Mouse (Mus musculus) kidney, postnatal 14 days (tissue): ENCODE data around the gene Lrrc43.
A peak's percentile ranks its signal among the peaks of the same experiment; 100 is the strongest.
"Not testable (repeated sequence)": the region's sequence is repeated elsewhere in the genome, so short reads cannot be mapped to it uniquely, and the experiment has no call there.

ENCODE experiments used
- DNase-seq: peaks from one replicate; pipeline ENCODE4 v3.0.0; 2022; ENCODE audit warnings: mixed read lengths

Lrrc43 gene

DNA sequence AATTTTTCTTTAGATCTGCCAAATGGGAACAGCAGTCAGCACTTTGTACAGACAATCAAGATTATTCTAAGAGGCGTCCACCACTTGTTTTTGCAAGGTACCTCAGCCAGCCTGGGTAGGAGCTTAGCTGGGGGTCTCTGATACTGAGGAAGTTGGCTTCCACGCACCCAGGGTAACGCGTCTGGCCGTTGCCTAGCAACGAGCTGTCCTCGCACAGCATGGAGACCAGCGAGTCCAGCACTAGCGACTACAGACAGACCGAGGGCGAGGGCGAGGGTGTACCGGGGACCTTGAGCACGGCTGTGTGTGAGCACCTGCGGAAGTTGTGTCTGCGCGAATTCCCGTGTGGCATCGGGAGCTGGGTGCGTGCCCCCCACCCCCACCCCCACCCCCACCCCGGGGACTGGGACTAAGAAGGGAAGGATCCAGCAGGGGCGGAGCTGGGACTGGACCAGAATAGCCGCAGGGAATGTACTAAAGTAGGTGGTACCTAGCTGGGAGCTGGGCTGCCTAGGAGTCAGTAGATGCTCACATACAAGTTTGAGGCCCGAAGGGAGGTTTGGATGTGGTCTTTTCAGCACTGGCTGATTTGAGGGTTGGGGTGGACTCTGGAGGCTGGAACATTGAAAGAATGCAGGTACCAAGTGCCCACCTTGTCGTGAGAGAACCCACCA lies at the start of gene Lrrc43, which contains the start of gene Il31:
TSS of gene Lrrc43 (plus strand) at position 194 of the 674 bp plus-strand sequence.
TSS of gene Il31 (minus strand) at position 378 of the 674 bp plus-strand sequence.
- DNase-seq: no peak

GRCm38 (mm10) chr5:123439312-123439711 lies 49.8 kb upstream of the Lrrc43 start:
- DNase-seq: no peak

- DNase-seq: peak; percentile 29
These were observed 49.2 kb upstream of the Lrrc43 start for GRCm38 (mm10) chr5:123439941-123440340.

DNA sequence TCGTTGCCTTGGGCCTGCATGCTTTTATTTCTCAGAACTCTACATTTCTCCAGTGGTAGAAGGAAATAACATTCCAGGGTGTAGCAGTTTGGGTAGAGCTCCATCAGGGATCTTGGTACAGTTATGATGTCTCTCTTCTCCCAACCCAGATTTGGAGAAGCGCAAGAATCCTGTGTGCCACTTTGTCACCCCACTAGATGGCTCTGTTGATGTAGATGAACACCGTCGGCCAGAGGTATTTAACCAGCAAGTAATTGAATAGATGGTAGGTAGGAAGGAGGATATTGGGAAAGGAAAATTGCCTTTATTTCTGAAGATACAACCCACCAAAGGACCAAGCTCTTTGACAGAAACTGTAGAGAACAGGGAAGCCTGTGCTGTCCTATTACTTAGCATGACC lies 48.4 kb upstream of the Lrrc43 start:
- no peak for DNase-seq

- no peak for DNase-seq
These were observed 46.8 kb upstream of the Lrrc43 start for GRCm38 (mm10) chr5:123442283-123442682.

GRCm38 (mm10) chr5:123444069-123444468 lies 45.0 kb upstream of the Lrrc43 start:
- DNase-seq: peak; percentile 77

DNA sequence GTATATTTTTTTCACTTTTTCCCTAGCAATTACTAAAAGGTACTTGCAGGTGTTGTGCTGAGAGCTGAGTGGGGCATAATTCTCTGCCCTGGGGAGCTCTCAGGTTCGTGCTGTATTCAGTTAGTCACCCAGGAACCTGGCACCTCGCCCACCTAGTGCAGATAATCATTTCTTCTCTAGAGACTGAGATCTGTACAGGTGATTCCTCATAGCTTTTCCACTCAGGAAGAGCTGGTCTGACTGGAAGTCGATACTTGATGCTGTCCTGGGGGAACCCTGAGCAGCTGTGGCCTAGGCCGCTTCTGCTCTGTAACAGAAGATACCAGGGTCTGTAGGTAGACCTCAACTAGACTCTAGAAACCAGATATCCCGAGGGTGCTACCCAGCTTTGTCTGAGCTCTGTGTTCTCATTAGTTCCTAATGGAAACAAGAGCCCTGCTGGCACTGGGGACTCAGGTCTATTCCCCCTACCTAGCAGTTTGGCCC lies 44.2 kb upstream of the Lrrc43 start:
- DNase-seq: no peak

GRCm38 (mm10) chr5:123451886-123452285 lies 37.2 kb upstream of the Lrrc43 start:
- DNase-seq: no peak

DNA sequence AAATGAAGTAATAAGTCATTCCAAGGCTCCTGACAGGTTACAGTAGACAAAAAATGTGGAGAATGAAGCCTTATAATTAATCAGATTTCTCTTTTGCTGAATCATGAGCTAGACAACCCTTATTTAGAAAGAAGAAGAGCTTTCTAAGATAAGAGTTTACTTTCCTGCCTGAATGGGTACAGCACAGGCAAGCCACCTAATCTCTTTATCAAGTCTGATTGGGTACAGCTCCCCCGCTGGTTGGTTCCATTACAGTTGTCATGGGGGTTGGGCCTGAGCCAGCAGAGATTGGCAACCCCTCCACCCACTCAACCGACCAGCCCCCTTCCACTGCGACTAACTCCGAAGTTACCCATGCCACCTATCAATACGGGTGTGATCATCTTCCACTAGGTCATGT lies 27.7 kb upstream of the Lrrc43 start:
- DNase-seq: no peak

GRCm38 (mm10) chr5:123464638-123465037 lies 24.5 kb upstream of the Lrrc43 start:
- DNase-seq: no peak

GRCm38 (mm10) chr5:123470784-123471400 lies 18.2 kb upstream of the Lrrc43 start:
- DNase-seq: no peak

GRCm38 (mm10) chr5:123473817-123474216 lies 15.3 kb upstream of the Lrrc43 start:
- no peak for DNase-seq

GRCm38 (mm10) chr5:123487659-123488395 lies 1.3 kb upstream of the Lrrc43 start:
- no peak for DNase-seq

- DNase-seq: no peak
These were observed 830 bp downstream of the Lrrc43 start for GRCm38 (mm10) chr5:123489935-123490334.

DNA sequence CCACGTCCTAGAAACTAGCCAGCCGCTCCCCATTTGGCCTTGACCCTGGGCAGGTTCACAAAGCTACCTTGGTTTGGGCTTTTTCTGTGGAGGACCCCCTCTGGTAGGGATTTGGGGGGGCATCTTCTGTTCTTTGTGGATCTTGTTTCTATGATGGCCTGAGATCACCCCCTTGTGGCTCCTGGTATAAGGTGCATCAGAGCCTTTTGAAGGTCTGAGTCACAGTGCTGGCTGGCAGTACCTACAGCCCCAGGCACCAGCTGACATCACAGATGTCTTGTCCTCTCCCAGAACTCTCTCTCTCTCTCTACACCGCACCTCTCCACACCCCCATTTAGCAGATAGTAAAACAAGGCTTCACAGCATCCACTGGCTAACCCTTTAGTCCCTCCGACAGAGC lies 10.6 kb downstream of the Lrrc43 start:
- DNase-seq: peak; percentile 13

GRCm38 (mm10) chr5:123501973-123502372 lies 12.9 kb downstream of the Lrrc43 start:
- no peak for DNase-seq

DNA sequence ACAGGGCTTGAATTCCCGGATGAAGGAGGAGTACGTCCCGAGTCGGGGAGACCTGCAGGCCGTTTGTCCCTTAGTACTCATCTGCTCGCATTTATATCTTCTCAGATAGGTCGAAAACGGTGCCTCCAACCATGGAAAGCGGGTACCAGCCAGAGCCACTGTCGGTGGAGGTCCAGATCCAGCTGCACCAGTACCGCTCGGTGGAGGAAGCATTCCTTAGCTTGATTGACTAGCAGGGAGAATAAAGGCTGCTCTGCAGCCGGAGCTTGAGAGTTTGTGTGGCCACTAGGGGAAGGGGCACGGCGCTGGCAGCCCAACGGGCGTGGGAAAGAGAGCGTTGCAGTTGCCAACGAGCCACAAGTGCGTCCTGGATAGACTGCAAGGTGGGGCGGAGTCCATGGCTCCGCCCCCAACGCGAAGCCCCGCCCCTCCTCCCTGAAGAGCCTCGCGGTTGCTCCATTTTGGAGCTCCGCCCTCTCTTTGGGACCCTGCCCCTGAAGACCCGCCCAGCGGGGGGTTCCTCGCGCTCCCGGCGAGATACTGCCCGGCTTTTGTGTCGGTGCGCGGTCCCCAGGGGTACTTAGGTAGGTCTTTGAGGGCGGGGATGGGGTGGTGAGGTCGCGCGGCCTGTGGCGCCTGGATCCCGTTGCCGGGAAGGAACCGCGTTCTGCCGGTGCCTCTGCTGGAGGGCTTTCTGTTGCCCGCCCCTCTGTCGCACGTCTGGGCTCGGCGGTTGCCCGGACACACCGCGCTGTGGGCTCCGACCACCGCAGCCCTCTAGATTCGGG lies 19.0 kb downstream of the Lrrc43 start:
- peak; percentile 90 for DNase-seq

DNA sequence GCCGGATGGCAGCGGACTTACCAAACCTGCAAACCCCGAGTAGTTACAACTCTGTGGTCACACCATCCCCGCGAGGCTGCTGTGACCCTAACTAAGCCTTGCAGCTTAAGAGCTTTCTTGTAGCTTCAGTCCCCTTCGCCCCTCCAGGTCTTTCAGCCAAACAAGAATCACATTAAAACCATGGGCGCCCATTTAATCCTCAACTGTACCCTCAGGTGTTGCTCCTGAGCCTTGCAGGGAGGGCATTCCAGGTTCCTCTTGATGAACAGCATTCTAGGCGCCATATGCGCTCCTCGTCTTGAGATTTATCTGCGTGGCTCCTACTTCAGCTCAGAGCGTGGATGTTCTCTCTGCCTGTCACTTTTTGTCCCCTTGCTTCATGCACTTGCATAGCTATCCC lies 19.8 kb downstream of the Lrrc43 start:
- DNase-seq: no peak

DNA sequence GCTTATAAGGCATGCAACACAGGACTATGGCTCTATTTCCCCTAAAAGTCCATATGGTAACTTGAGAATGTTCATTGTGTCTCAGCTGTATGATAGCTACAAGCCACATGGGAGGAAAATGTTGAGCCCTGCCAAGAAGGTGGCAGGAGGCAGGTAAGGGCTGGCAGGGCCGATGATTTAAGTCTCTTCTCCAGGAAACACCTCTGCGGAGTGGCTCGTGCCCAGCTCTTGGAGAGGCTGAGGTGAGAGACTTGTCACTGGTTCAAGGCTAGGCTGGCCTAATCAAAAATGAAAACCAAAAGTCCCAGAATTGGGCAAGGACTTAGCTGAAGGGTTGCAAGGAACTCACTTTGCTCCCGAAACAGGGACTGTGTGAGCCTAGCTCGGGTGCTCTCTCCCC lies 21.1 kb downstream of the Lrrc43 start, which contains the start of gene B3gnt4:
TSS of gene B3gnt4 (plus strand) at position 301 of the 400 bp plus-strand sequence.
- no peak for DNase-seq

DNA sequence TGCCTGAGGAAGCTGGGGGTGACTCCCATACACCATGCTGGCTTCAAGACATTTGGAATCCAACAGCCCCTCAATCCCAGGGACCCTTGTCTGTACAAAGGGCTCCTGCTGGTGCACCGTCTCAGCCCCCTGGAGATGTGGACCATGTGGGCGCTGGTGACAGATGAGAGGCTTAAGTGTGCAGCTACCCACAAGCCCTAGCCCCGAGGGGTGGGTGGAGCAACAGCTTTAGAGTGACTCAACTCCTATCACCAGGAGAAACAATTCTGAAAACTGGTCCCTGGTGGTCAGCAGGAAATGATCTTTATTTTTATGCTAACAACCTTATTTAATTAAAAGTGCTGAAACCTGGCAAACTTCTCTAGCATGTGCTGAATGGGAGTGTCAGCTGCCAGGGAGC lies 22.3 kb downstream of the Lrrc43 start:
- not testable (repeated sequence) for DNase-seq

DNA sequence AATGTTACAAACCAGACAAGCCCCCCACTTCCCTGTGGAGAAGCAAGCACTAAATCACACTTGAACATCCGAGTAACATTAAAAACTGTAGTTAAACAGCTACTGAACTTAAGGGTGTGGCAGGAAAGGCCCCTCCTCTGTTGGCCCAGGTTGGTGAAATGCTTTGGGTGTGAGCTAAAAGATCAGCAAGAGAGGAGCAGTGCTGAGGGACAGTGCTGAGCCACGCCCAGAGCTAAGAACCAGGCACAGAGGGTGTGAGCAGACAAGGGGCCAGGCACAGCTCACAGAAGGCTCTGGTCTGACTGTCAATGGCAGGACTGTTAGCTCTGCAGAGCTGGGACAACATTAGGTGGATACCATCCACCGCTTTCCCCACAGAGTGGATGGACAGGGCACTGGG lies 23.0 kb downstream of the Lrrc43 start:
- DNase-seq: no peak

- DNase-seq: no peak
These were observed 25.8 kb downstream of the Lrrc43 start for GRCm38 (mm10) chr5:123514871-123515270.

DNA sequence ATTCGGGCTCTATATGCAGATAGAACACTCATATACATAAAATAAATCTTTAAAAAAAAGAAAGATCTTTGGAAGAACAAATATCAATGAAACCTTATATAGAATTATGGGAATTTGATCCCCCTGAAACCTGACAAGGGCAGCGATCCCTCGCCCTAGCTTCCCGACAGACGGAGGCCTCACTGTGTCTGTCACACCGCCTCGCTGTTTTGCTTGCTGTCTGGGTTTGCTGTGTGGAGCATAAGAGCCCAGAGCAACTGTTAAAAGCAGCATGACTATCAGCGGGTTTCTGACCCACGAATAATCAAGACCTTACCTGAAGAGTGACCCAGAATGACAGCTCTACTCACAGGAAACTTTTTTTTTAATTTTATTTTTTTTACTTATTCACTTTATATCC lies 31.6 kb downstream of the Lrrc43 start:
- DNase-seq: no peak
